15 mouse cellular contexts compared by ENCODE assay signal in genomic region chr15:16629341-16630121, GRCm38 (mm10).
"Had no signal": no experiment of that assay in that cellular context is flagged by ENCODE, and none has a peak within 500 bp of the region (broad histone marks: within the 10 kb centered on the region; RNA-seq: fewer than 3 reads in every experiment).

No protein-coding gene starts in this region.

- DNase-seq: lung, adult 2 months; lung, postnatal 14 days; lung, postnatal 36 days; right cerebral cortex, postnatal 14 days; thymus, adult 2 months; thymus, postnatal 25 days; thymus, postnatal 4 days had no signal

- H3K27ac ChIP-seq: lung, embryonic 15.5 days; macrophage; midbrain, embryonic 13.5 days; midbrain, embryonic 15.5 days; neural tube, embryonic 12.5 days; stomach, embryonic 15.5 days; stomach, postnatal 0 days had no signal

- H3K4me3 ChIP-seq: lung, embryonic 15.5 days; megakaryocyte, embryonic 14.5 days; midbrain, embryonic 13.5 days; midbrain, embryonic 15.5 days; neural tube, embryonic 12.5 days; stomach, embryonic 15.5 days had no signal
